Mouse (Mus musculus) lung, postnatal 14 days (tissue): ENCODE measurements around the gene Cdk6.
"Not testable (repeated sequence)": the region's sequence is repeated elsewhere in the genome, so short reads cannot be mapped to it uniquely, and the experiment has no call there.

ENCODE experiments used
- DNase-seq: peaks from one replicate; pipeline ENCODE4 v3.0.0; 2021

Gene Cdk6

DNA sequence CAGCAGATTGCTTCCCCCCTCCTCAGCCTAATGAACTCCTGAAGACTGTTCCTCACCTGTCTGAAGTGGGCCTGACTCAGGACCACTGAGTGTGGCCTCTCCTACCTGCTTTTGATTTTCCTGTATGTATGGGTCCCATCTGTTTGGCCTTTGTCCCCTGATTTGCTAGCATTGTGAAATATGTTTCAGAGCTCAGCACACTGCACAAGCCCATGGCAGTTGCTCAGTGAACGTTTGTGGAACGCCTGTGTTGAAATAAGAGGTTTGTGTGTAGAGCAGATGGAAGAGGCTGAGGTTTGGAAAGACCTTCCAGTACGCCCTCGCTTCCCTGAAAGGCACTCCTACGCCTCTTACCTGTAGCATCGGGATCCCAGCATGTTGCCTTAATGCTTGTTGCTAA is 98.1 kb downstream of the Cdk6 start:
- not testable (repeated sequence) for DNase-seq

DNA sequence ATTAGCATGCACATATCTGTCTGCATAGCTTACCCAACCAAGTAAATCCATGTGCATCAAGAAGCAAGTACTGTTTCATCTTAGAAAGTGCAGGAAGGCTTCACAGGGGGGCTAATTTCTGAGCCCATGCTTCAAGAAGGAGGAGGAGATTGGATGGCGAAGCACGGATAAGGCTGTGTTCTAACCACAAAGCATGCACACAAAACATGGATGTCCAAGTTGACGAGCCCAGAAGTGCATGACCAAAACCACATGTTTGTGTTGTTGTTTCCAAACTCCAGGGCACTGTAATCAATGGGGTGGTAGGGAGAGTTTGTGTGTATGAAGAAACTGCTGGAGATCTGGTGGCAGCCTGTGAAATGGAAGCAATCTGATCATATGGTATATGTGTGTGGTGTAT is 101.2 kb downstream of the Cdk6 start:
- DNase-seq, result not testable (repeated sequence)

- not testable (repeated sequence) for DNase-seq
Measured at GRCm38 (mm10) chr5:3451233-3451632, 109.9 kb downstream of the Cdk6 start.

DNA sequence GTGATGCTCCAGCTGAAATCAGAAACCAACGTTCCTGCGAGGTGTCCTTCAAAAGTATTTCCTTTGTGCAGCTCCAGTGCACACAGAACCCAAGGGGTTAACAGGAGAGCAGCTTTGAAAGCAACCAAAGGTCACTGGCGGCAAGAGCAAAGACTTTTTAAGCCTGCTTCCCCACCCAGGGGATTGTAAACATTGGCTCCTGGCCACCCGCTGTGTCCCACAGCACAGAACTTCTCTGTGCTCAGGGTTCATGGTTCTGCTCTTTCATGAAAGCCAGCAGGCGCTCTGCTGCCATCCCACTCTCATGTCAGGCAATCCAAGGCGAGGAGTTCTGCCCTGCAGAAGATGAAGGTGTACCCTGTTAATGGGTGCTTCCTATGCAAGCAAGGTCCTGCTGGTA is 112.7 kb downstream of the Cdk6 start:
- not testable (repeated sequence) for DNase-seq

GRCm38 (mm10) chr5:3460907-3461306 is 119.6 kb downstream of the Cdk6 start:
- DNase-seq, result no peak

DNA sequence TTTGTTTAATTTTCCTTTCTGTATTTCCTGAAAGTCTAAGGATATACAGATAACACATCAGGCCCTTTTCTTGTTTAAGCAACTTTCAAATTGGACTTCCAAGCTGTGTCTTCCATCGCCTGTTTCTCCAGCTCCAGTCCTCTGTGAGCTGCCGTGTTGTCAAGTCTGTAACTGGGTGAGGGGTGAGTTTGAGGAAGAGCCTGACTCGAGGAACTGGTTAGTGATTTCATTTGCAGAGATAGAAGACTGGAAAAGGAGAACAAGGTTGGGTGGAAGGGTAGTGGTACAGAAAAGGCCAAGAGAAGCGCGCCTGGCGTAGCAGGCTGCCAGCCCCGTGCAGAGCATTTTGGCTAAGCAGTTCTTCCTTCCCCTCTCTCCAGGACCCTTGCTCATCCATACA is 120.1 kb downstream of the Cdk6 start:
- no peak for DNase-seq

DNA sequence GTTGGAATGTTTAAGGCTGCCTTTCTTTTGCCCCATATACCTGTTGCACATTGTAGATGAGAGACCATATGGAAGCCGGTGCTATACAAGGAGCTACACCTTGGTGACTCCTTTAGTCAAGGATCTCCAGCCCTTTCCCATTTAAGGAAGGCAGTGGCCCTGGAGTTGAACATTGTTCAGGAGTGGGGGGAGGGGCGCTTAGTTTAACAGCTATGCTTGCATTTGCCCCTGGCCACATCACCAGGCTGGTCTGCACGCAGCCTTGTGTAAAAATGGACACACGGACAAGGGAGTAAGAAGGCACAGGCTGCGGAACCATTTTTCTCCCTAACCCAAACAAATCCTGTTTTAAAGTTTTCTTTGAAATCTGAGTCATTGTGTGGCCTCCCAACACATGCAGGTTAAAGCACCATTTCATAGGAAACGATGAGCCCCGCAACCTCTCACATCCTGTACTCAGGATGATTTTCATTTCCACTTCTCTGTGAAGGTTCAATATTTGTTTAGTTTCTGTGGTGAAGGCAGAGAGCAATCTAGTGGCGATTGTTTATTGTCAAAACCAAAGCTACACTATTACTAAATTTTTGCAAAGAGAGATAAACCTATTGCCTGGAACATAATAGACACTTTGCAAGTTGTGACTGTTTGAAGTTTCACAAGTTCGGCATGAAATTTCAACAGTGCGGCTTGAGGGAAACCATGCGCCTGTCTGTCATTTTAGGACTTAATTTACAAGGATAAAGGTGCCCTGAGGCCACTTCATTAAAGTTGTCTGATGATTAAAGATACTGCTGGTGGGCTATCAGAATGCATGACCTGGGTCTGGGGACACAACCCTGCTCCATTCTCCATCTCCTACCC is 121.8 kb downstream of the Cdk6 start:
- no peak for DNase-seq

GRCm38 (mm10) chr5:3463758-3464157 is 122.5 kb downstream of the Cdk6 start:
- DNase-seq, result no peak

DNA sequence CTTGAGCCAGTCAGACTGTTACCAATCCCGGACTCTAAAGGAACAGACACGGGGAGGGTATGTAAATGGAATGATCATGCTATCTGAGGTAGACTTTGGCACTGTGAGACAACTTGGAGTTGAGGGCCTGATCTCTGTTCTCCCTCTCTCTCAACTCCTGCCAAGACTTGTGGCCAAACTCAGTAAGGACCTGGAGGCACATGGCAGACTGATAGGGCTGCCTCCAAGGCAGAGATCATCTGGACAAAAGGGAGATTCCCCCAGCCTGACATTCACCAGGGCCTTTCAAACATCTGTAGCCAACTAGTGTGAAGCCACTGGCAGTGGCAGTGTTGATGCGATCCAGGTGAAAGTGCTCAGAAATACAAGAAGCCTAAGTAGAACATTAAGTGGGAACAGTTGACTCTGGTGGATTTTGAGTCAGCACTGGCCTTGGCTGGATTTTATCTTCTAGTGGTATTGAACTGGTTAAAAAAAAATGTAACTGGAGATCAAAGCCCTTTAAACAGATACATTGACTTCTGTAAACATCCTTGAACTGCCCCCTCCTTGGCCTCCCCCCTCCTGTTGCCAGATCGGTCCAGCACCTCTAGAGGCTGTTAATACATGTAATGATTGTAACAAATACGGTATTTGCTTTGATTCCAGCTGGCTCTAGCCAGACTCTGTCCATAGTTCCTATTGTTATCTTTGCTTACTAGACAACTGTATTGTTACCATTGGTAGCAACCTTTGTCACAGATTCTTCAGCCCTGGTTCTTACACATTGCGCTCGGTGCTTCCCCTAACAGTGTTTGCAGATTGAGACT is 125.0 kb downstream of the Cdk6 start:
- DNase-seq, result peak; percentile 15

DNA sequence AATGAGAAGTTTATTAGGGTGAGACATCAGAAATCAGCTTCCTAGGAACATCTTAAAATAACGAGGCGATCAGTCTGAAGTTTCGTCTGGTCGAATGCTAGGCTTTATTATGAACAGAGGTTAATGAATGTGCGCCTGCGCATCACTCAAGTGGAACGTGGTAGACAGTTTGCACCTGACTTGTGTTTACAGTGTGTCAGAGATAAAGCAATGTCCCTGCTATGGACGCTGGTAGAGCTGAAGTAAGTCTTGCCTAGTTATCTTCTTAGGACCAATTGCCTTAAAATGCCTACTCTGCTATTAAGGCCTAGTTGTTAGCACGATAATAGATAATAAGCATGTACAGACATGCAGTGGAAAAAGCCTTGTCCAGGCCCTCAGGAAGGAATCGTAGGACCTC is 129.6 kb downstream of the Cdk6 start:
- DNase-seq, result no peak

GRCm38 (mm10) chr5:3472311-3473156 is 131.2 kb downstream of the Cdk6 start:
- DNase-seq, result no peak

GRCm38 (mm10) chr5:3477711-3478110 is 136.4 kb downstream of the Cdk6 start:
- no peak for DNase-seq

GRCm38 (mm10) chr5:3478216-3478615 is 136.9 kb downstream of the Cdk6 start:
- no peak for DNase-seq

GRCm38 (mm10) chr5:3479016-3479795 is 137.9 kb downstream of the Cdk6 start:
- no peak for DNase-seq

DNA sequence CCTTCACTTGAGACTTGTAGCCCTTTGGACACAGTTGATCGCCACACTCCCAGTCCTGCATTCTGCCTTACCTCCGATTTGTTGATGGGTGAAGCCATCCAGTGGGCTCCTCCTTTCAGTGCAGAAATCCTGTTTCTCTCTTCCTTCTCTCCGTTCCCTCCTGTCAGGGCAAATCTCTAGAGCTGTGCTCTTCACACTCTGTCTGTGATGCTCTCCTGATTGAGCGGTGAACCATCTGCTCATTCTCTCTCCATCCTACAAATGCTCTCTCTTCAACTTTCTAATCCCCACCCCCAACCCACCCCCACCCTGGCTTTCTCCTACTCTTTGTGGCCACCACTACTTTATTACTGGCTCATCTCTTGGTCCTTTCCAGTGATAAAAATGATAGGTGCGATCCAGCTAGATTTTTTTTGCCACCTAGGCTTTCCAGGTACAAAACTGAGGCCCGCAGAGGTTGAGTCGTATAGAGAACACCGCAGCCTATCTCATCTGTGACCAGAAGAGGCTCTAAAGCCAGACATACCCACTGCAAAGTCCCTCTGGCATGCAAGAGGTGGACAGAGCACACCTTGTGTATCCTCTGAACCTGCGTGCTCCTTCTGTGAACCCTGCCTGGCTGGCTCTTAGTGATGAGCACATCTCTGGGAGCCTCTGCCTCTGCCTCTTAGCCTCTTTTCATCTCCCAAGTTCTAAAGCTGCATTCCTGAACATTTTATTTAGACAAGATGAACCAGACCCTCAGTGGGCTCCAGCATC is 139.5 kb downstream of the Cdk6 start:
- DNase-seq, result no peak

DNA sequence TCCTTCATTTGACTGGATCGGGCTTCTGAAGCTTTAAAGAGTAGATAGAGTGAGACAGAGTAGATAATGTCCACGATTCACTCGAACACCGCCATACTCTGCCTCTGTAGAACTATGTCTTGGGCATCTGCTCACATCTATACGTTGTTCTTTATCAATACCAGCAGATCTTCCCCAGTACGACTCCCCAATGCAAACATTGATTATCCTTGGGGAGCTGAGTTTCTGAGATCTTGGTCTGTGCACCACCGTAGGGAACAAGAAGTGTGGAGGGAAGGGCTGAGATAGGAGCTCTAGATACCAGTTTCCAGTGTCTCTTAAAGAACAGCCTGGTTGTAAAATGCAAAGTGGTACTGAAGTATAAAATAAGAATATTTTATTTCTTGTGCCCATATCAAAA is 141.2 kb downstream of the Cdk6 start:
- no peak for DNase-seq

DNA sequence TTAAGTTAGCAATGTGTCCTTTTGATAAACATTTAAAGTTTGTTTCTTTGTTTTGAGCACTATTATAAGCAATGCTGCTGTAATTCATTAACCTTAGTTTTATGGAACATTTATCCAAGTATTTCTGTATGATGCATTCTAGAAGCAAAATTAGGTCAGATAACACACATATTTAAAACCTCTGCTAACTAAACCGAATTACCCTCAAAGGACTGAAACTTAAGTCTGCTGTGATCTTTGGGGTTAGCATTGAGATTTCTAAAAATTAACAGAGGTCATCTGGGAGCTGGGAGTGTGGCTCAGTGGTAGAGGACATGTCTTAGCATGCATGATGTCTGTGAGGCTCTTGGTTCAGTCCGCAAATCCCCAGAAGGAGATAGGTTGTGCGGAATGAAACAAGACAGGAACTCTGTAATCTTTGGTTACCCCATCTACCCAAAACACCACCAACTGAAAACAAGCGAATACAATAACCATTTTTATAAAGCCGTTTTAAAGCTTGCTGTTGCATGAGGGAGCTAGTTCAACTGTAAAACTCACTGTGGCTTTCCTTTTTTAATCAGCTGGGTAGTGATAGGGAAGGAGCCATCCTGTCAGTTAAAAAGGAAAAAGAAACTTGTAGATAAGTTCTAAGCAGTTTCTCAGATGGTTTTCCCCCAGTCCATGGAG is 141.9 kb downstream of the Cdk6 start:
- no peak for DNase-seq

GRCm38 (mm10) chr5:3486579-3487282 is 145.4 kb downstream of the Cdk6 start:
- DNase-seq, result no peak

DNA sequence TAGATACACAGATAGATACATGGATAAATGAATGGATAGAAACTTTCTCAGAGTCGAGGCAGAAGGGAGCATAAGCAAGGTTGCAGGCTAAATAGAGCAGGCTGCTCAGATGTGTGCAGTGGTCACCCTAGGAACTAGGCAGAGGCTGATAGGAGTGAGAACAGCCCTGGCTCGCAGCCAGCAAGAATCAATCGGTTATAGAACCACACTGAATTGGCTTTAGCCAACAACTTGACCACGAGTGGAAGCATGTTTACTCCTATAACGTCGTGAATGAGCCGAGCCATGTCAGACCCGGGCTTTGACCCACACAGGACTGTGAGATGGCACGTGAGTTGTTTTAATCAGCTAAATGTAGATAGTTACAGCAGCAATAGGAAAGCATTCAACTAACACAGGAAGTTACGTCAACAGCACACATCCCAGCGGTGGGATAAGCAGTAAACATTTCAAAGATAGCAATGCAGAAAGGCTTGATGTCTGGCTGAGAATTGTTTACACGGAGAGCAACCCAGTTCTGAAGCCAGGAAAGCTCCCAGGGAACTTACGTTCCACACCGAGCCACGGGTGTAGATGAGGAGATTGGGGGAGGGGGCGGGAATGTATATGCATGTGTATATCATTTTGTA is 147.0 kb downstream of the Cdk6 start:
- no peak for DNase-seq

DNA sequence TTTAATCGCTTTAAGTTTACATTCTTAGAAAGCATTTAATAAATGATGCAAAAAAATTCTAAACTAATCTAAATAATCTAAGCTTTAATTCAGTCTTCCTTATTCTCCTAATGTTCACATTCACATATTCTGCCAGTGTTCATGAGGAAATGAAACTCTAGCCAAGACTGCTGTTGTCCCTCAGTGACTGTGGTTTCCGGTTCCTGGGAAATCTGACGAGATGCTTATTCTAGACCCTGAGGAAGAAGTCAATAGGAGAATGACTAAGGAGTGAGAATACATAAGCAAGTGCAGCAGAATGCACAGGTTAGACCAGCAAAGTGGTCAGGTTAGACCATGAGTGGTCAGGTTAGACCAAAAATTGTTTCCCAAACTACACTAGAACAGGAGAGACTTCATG is 149.1 kb downstream of the Cdk6 start:
- no peak for DNase-seq
